Mouse (Mus musculus) liver, embryonic 16.5 days (tissue): ENCODE data around the gene Gpr25. TPM values are rescaled to one million over a fixed set of nuclear protein-coding genes. Genes with fewer than 3 reads are reported as not detected.

Experiments used
- ATAC-seq: fragments of 200-750 bp; cut with Nextera tagmentation; 2 replicates; pipeline ENCODE4 v1.8.0; 2017; ENCODE audit warnings: low read depth, mild to moderate bottlenecking, moderate number of reproducible peaks, moderate library complexity
- H3K27ac ChIP-seq: fragments of 300-500 bp; sonication (generic); 2 replicates; pipeline ENCODE4 v1.5.1; 2014; ENCODE audit warnings: mild to moderate bottlenecking, low read length
- H3K27me3 ChIP-seq: fragments of 300-500 bp; sonication (generic); 2 replicates; pipeline ENCODE4 v1.6.1; 2014; ENCODE audit warnings: low read depth, low read length, mixed read lengths; ENCODE audit not compliant: control insufficient read depth, insufficient read depth
- H3K36me3 ChIP-seq: fragments of 300-500 bp; sonication (generic); 2 replicates; pipeline ENCODE4 v1.6.1; 2014; ENCODE audit warnings: mild to moderate bottlenecking; ENCODE audit not compliant: control insufficient read depth, insufficient read depth
- H3K4me1 ChIP-seq: fragments of 300-500 bp; sonication (generic); 2 replicates; pipeline ENCODE4 v1.6.1; 2014; ENCODE audit warnings: low read depth, low read length, mixed read lengths; ENCODE audit not compliant: control insufficient read depth
- H3K4me2 ChIP-seq: fragments of 300-500 bp; sonication (generic); 2 replicates; pipeline ENCODE4 v1.6.1; 2014; ENCODE audit warnings: low read depth, low read length, mixed read lengths
- H3K4me3 ChIP-seq: fragments of 300-500 bp; sonication (generic); 2 replicates; pipeline ENCODE4 v1.5.1; 2014; ENCODE audit warnings: low read depth, mild to moderate bottlenecking, low read length
- H3K9ac ChIP-seq: fragments of 300-500 bp; sonication (generic); 2 replicates; pipeline ENCODE4 v1.6.1; 2014; ENCODE audit warnings: low read depth, low read length
- H3K9me3 ChIP-seq: fragments of 300-500 bp; sonication (generic); replicated peaks from 2 replicates; pipeline ENCODE4 v1.6.1; 2016; ENCODE audit warnings: low read length; ENCODE audit not compliant: control insufficient read depth
- WGBS: fragments of 180-500 bp; shearing (Covaris S2); extraction: QIAGEN DNeasy Blood & Tissue Kit; methylation state at CpG from one replicate; pipeline ENCODE4 v1.1.7; 2014; ENCODE audit not compliant: insufficient replicate concordance; 5-methylcytosine and 5-hydroxymethylcytosine counted together
- polyA plus RNA-seq: library from polyadenylated mRNA; unstranded; fragments of >200 nt; fragmentation: Nextera tagmentation; extraction: Ambion mirVana; gene quantifications from 2 replicates; pipeline ENCODE4 v1.2.1, GENCODE M21; 2015

The Gpr25 gene
- polyA plus RNA-seq, 1 experiment from 2014 or later: not detected

GRCm38 (mm10) chr1:136230201-136230600 is 30.5 kb downstream of the Gpr25 start:
- no peak for ATAC-seq
- H3K27me3 ChIP-seq: peaks cover 46% of the 10 kb centered on the region
- H3K9me3 ChIP-seq: no peaks in the 10 kb centered on the region
- H3K9ac ChIP-seq: no peak overlapping the region
- no peak overlapping the region for H3K4me2 ChIP-seq
- WGBS: 44% methylated on average over 11 of the region's 11 CpGs
- no peak overlapping the region for H3K27ac ChIP-seq
- no peaks in the 10 kb centered on the region for H3K36me3 ChIP-seq
- H3K4me3 ChIP-seq: no peak overlapping the region
- peaks cover 2% of the 10 kb centered on the region; the same call in 1 of the 2 replicates for H3K4me1 ChIP-seq

- ATAC-seq: peak; percentile 22; the same call in 1 of the 2 replicates
- 59% methylated on average over 6 of the region's 6 CpGs for WGBS
- H3K4me3 ChIP-seq: no peak overlapping the region
- H3K9me3 ChIP-seq: no peaks in the 10 kb centered on the region
- H3K4me2 ChIP-seq: peak overlapping the region; percentile 42
- H3K4me1 ChIP-seq: peaks cover 2% of the 10 kb centered on the region; the same call in 1 of the 2 replicates
- peaks cover 34% of the 10 kb centered on the region for H3K27me3 ChIP-seq
- peak overlapping the region; percentile 55 for H3K27ac ChIP-seq
- H3K9ac ChIP-seq: no peak overlapping the region
- H3K36me3 ChIP-seq: no peaks in the 10 kb centered on the region
Observed at GRCm38 (mm10) chr1:136229040-136229373, 31.7 kb downstream of the Gpr25 start.

GRCm38 (mm10) chr1:136228328-136229039 is 32.2 kb downstream of the Gpr25 start:
- H3K9ac ChIP-seq: no peak overlapping the region
- peak overlapping the region; percentile 17; the same call in 1 of the 2 replicates for H3K4me3 ChIP-seq
- no peaks in the 10 kb centered on the region for H3K9me3 ChIP-seq
- peaks cover 2% of the 10 kb centered on the region; the same call in 1 of the 2 replicates for H3K4me1 ChIP-seq
- peak; percentile 76 for ATAC-seq
- WGBS: 10% methylated on average over 13 of the region's 13 CpGs
- H3K27ac ChIP-seq: peak overlapping the region; percentile 55
- H3K36me3 ChIP-seq: no peaks in the 10 kb centered on the region
- peaks cover 29% of the 10 kb centered on the region for H3K27me3 ChIP-seq
- peak overlapping the region; percentile 42 for H3K4me2 ChIP-seq

GRCm38 (mm10) chr1:136227870-136228269 is 32.8 kb downstream of the Gpr25 start:
- Histone ChIP-seq H3K27ac (no peak overlapping the region), H3K9ac (no peak overlapping the region), H3K4me1 (peaks cover 2% of the 10 kb centered on the region; the same call in 1 of the 2 replicates), H3K27me3 (peaks cover 23% of the 10 kb centered on the region), H3K4me3 (no peak overlapping the region), H3K36me3 (no peaks in the 10 kb centered on the region), H3K9me3 (no peaks in the 10 kb centered on the region), H3K4me2 (no peak overlapping the region)
- 57% methylated on average over 4 of the region's 4 CpGs for WGBS
- ATAC-seq: 0 out of 2 replicates have a peak, but pooled peaks have one; percentile 19

- H3K4me1 ChIP-seq: peaks cover 2% of the 10 kb centered on the region; the same call in 1 of the 2 replicates
- H3K27me3 ChIP-seq: peaks cover 11% of the 10 kb centered on the region
- ATAC-seq: no peak
- no peaks in the 10 kb centered on the region for H3K36me3 ChIP-seq
- H3K4me2 ChIP-seq: no peak overlapping the region
- 73% methylated on average over 8 of the region's 8 CpGs for WGBS
- no peak overlapping the region for H3K27ac ChIP-seq
- H3K9ac ChIP-seq: no peak overlapping the region
- no peak overlapping the region for H3K4me3 ChIP-seq
- no peaks in the 10 kb centered on the region for H3K9me3 ChIP-seq
Observed at GRCm38 (mm10) chr1:136226626-136227025, 34.0 kb downstream of the Gpr25 start.

GRCm38 (mm10) chr1:136225846-136226245 is 34.8 kb downstream of the Gpr25 start:
- Histone ChIP-seq H3K9me3 (no peaks in the 10 kb centered on the region), H3K9ac (no peak overlapping the region), H3K27ac (no peak overlapping the region), H3K4me3 (no peak overlapping the region), H3K4me2 (no peak overlapping the region), H3K27me3 (peaks cover 3% of the 10 kb centered on the region; the same call in 1 of the 2 replicates), H3K4me1 (peaks cover 2% of the 10 kb centered on the region; the same call in 1 of the 2 replicates), H3K36me3 (no peaks in the 10 kb centered on the region)
- no peak for ATAC-seq
- 80% methylated on average over 8 of the region's 8 CpGs for WGBS

- no peaks in the 10 kb centered on the region for H3K27me3 ChIP-seq
- no peak for ATAC-seq
- H3K27ac ChIP-seq: no peak overlapping the region
- no peak overlapping the region for H3K9ac ChIP-seq
- no peaks in the 10 kb centered on the region for H3K4me1 ChIP-seq
- 68% methylated on average over 10 of the region's 10 CpGs for WGBS
- H3K4me3 ChIP-seq: no peak overlapping the region
- no peaks in the 10 kb centered on the region for H3K9me3 ChIP-seq
- H3K4me2 ChIP-seq: no peak overlapping the region
- no peaks in the 10 kb centered on the region for H3K36me3 ChIP-seq
Observed at GRCm38 (mm10) chr1:136223758-136224342, 36.8 kb downstream of the Gpr25 start.

- no peaks in the 10 kb centered on the region for H3K4me1 ChIP-seq
- no peak overlapping the region for H3K4me2 ChIP-seq
- H3K27me3 ChIP-seq: no peaks in the 10 kb centered on the region
- WGBS: 61% methylated on average over 10 of the region's 10 CpGs
- no peak overlapping the region for H3K9ac ChIP-seq
- no peaks in the 10 kb centered on the region for H3K36me3 ChIP-seq
- H3K9me3 ChIP-seq: no peaks in the 10 kb centered on the region
- no peak for ATAC-seq
- H3K27ac ChIP-seq: no peak overlapping the region
- H3K4me3 ChIP-seq: no peak overlapping the region
Observed at GRCm38 (mm10) chr1:136222386-136222785, 38.3 kb downstream of the Gpr25 start.
